In the genomic region with DNA sequence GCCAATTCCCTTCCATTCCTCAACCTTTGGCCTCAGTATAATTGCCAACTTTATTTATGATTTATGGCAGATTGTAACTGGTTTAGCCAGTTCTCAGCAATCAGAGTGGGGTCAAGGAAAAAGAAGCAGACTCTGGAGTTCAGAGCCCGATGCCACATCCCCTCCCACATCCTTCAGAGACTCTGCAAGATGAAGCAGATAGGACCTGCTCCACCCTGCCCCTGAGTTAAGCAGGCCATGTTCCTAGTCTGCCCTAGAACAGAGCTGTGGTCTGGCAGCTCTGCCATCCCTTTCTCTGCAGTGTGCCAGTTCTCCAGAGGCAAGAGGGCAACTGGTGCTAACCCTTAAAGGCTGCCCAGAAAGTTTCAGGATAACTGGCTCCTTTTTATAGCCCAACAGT, we compare ENCODE assay signal across 36 mouse cellular contexts. TPM values are rescaled to one million over a fixed set of nuclear protein-coding genes. Genes with fewer than 3 reads are reported as not detected.
DNase-seq lines count a peak whose midpoint lies in the region; ATAC-seq lines count a peak whose summit lies in the region.
"Had no signal": no experiment of that assay in that cellular context is flagged by ENCODE, and none has a peak within 500 bp of the region (broad histone marks: within the 10 kb centered on the region; RNA-seq: fewer than 3 reads in every experiment).

No protein-coding gene starts in this region.

- H3K4me3 ChIP-seq in intestine, embryonic 14.5 days (ENCODE audit: low read depth, low read length): no peak overlapping the region
- H3K4me3 ChIP-seq: embryonic facial prominence, embryonic 12.5 days; forebrain, embryonic 10.5 days; forebrain, embryonic 15.5 days; hindbrain, embryonic 13.5 days; left cerebral cortex, adult 2 months; limb, embryonic 13.5 days; lung, embryonic 15.5 days; neural tube, embryonic 12.5 days had no signal

- H3K36me3 ChIP-seq in intestine, embryonic 14.5 days (ENCODE audit: control insufficient read depth, insufficient read depth, low read length): no peaks in the 10 kb centered on the region
- H3K36me3 ChIP-seq: embryonic facial prominence, embryonic 12.5 days; forebrain, embryonic 10.5 days; forebrain, embryonic 15.5 days; hindbrain, embryonic 13.5 days; limb, embryonic 13.5 days; lung, embryonic 15.5 days; neural tube, embryonic 12.5 days had no signal

- H3K9ac ChIP-seq in intestine, embryonic 14.5 days (ENCODE audit: low read length): no peak overlapping the region
- H3K9ac ChIP-seq: embryonic facial prominence, embryonic 12.5 days; forebrain, embryonic 15.5 days; hindbrain, embryonic 13.5 days; limb, embryonic 13.5 days; lung, embryonic 15.5 days; neural tube, embryonic 12.5 days had no signal

- H3K4me2 ChIP-seq in intestine, embryonic 14.5 days (ENCODE audit: low read length): no peak overlapping the region
- H3K4me2 ChIP-seq: embryonic facial prominence, embryonic 12.5 days; forebrain, embryonic 15.5 days; hindbrain, embryonic 13.5 days; limb, embryonic 13.5 days; liver, embryonic 11.5 days; lung, embryonic 15.5 days; midbrain, embryonic 11.5 days; neural tube, embryonic 12.5 days had no signal

- peak; percentile 87 for ATAC-seq in intestine, embryonic 14.5 days (replicated peaks; ENCODE audit: low FRiP score, low TSS enrichment, low read depth)
- ATAC-seq: forebrain, embryonic 15.5 days; midbrain, embryonic 16.5 days had no signal

- peak; percentile 64 for DNase-seq in urinary bladder, postnatal 14 days (ENCODE audit: low spot score)
- DNase-seq in urinary bladder, postnatal 25 days (ENCODE audit: low spot score): no peak
- DNase-seq in intestine, embryonic 14.5 days (ENCODE audit: low spot score): peak; percentile 53
- DNase-seq in large intestine, adult 2 months (ENCODE audit: low read depth, low spot score): peak; percentile 89
- DNase-seq in cerebellum, postnatal 36 days: no peak
- DNase-seq in left cerebral cortex, postnatal 36 days (ENCODE audit: low spot score in 2 of 2): no peak
- DNase-seq in embryo, embryonic 9.5 days (ENCODE audit: extremely low spot score): no peak
- DNase-seq: B cell, adult 2 months; cerebellum, adult 2 months; cerebellum, postnatal 25 days; gastrocnemius, postnatal 25 days; heart, postnatal 4 days; kidney, adult 9 months; kidney, postnatal 10 days; lung, postnatal 36 days; thymus, adult 2 months; thymus, postnatal 36 days had no signal

- 54% methylated on average over 1 of the region's 1 CpGs for WGBS in intestine, embryonic 14.5 days
- 17% methylated on average over 1 of the region's 1 CpGs for WGBS in large intestine, adult 2 months

- no peaks in the 10 kb centered on the region for H3K9me3 ChIP-seq in intestine, embryonic 14.5 days (ENCODE audit: control insufficient read depth, low read length)
- H3K9me3 ChIP-seq: embryonic facial prominence, embryonic 12.5 days; forebrain, embryonic 10.5 days; forebrain, embryonic 15.5 days; hindbrain, embryonic 13.5 days; limb, embryonic 13.5 days; lung, embryonic 15.5 days; neural tube, embryonic 12.5 days had no signal

- no peaks in the 10 kb centered on the region for H3K4me1 ChIP-seq in intestine, embryonic 14.5 days (replicated peaks; ENCODE audit: control insufficient read depth, insufficient read depth, low read length)
- H3K4me1 ChIP-seq: embryonic facial prominence, embryonic 12.5 days; forebrain, embryonic 10.5 days; forebrain, embryonic 15.5 days; hindbrain, embryonic 13.5 days; limb, embryonic 13.5 days; lung, embryonic 15.5 days; neural tube, embryonic 12.5 days had no signal

- no peaks in the 10 kb centered on the region for H3K27me3 ChIP-seq in intestine, embryonic 14.5 days (replicated peaks; ENCODE audit: control insufficient read depth, insufficient read depth, low read length)
- H3K27me3 ChIP-seq: embryonic facial prominence, embryonic 12.5 days; forebrain, embryonic 15.5 days; hindbrain, embryonic 13.5 days; limb, embryonic 13.5 days; lung, embryonic 15.5 days; neural tube, embryonic 12.5 days had no signal

- intact Hi-C loops in left cerebral cortex, postnatal 36 days (cut with DNase I): no loop called here

- peak overlapping the region; percentile 54; the same call in 1 of the 2 replicates for H3K27ac ChIP-seq in intestine, embryonic 14.5 days (ENCODE audit: low read depth)
- H3K27ac ChIP-seq: embryonic facial prominence, embryonic 12.5 days; forebrain, embryonic 10.5 days; forebrain, embryonic 15.5 days; hindbrain, embryonic 13.5 days; left cerebral cortex, adult 2 months; limb, embryonic 13.5 days; lung, embryonic 15.5 days; neural tube, embryonic 12.5 days had no signal

RNA-seq across cellular contexts. Expression of a gene that starts 4.4 kb away (rescaled TPM):
- polyA plus RNA-seq in intestine, embryonic 14.5 days (2014; fragmentation: Nextera tagmentation; extraction: Ambion mirVana): 0.67 and 0.68 TPM in 2 replicates
- 242 and 363 TPM in 2 replicates for polyA plus RNA-seq in large intestine, adult 2 months (2012; rRNA removed)
- total RNA-seq in left cerebral cortex, postnatal 36 days (2021): not detected
- total RNA-seq: adrenal gland, postnatal 4 days; gastrocnemius, adult 18-20 months; gastrocnemius, postnatal 25 days; heart, adult 18-20 months; layer of hippocampus, postnatal 10 days; left cerebral cortex, adult 2 months; left cerebral cortex, postnatal 25 days; megakaryocyte, adult 5-6 weeks had no signal
- polyA plus RNA-seq: cerebellum, adult 2 months; embryonic facial prominence, embryonic 12.5 days; forebrain, embryonic 10.5 days; forebrain, embryonic 15.5 days; frontal cortex, adult 2 months; hindbrain, embryonic 13.5 days; limb, embryonic 13.5 days; liver, embryonic 11.5 days; liver, embryonic 16.5 days; lung, embryonic 15.5 days; midbrain, embryonic 11.5 days; midbrain, embryonic 16.5 days; neural tube, embryonic 12.5 days had no signal

RNA-seq across cellular contexts. Expression of a gene that starts 49.0 kb away (rescaled TPM):
- 5.6 and 6.0 TPM in 2 replicates for polyA plus RNA-seq in intestine, embryonic 14.5 days (2014; fragmentation: Nextera tagmentation; extraction: Ambion mirVana)
- 2.4 and 3.1 TPM in 2 replicates for polyA plus RNA-seq in large intestine, adult 2 months (2012; rRNA removed)
- under 1 TPM in 1 of 2 experiments, not detected in 1; 0.20 TPM for total RNA-seq in left cerebral cortex, postnatal 36 days (2021)
- total RNA-seq: megakaryocyte, adult 5-6 weeks had no signal
- polyA plus RNA-seq: forebrain, embryonic 15.5 days had no signal

Comparison
In these comparisons a context has a peak if more than half of its experiments do, and no peak if none do; other contexts are left out.
1. DNase-seq: peak in urinary bladder, postnatal 14 days (single experiment), intestine, embryonic 14.5 days (single experiment) and large intestine, adult 2 months (single experiment); none in urinary bladder, postnatal 25 days (single experiment), cerebellum, postnatal 36 days (0 of 2), left cerebral cortex, postnatal 36 days (0 of 2) and embryo, embryonic 9.5 days (single experiment).
2. RNA of a gene that starts 4.4 kb away (polyA plus RNA-seq): 242 to 363 TPM in large intestine, adult 2 months; 0.67 to 0.68 TPM in intestine, embryonic 14.5 days; every median in the first group is over 100 times any median in the second.